Mouse (Mus musculus) thymus, adult 2 months (tissue): ENCODE data around the gene Fam208b. TPM values are rescaled to one million over a fixed set of nuclear protein-coding genes. Genes with fewer than 3 reads are reported as not detected.

Source experiments
- DNase-seq: peaks from one replicate; pipeline ENCODE4 v3.0.0; 2021
- H3K27ac ChIP-seq: fragments of 200-500 bp; 2 replicates; pipeline ENCODE4 v1.5.1; 2012; ENCODE audit warnings: low read length, control low read depth; ENCODE audit not compliant: control insufficient read depth, insufficient read depth
- H3K27me3 ChIP-seq: fragments of 200-500 bp; 2 replicates; pipeline ENCODE4 v1.6.1; 2012; ENCODE audit warnings: mild to moderate bottlenecking, low read length, moderate library complexity, mixed read lengths; ENCODE audit not compliant: control insufficient read depth, insufficient read depth
- H3K36me3 ChIP-seq: fragments of 200-500 bp; 2 replicates; pipeline ENCODE4 v1.6.1; 2012; ENCODE audit warnings: mild to moderate bottlenecking, low read length, moderate library complexity; ENCODE audit not compliant: control insufficient read depth, insufficient read depth
- H3K4me1 ChIP-seq: fragments of 200-500 bp; replicated peaks from 2 replicates; pipeline ENCODE4 v1.6.1; 2012; ENCODE audit warnings: low read length; ENCODE audit not compliant: control insufficient read depth, insufficient read depth
- H3K4me3 ChIP-seq: fragments of 200-500 bp; 2 replicates; pipeline ENCODE4 v1.5.1; 2012; ENCODE audit warnings: mild to moderate bottlenecking, low read length, control low read depth, moderate library complexity; ENCODE audit not compliant: control insufficient read depth, insufficient read depth
- CTCF ChIP-seq: fragments of 200-500 bp; IDR thresholded peaks from 2 replicates; pipeline ENCODE4 v1.5.1; 2012; ENCODE audit warnings: mild to moderate bottlenecking, control low read depth, low read length, moderate library complexity, borderline replicate concordance; ENCODE audit not compliant: control insufficient read depth, poor library complexity, insufficient read depth; ENCODE audit errors: extremely low read depth
- POLR2A ChIP-seq: fragments of 200-500 bp; IDR thresholded peaks from 2 replicates; pipeline ENCODE4 v1.6.1; 2012; ENCODE audit warnings: mild to moderate bottlenecking, low read length, control low read depth, moderate library complexity; ENCODE audit not compliant: control insufficient read depth, poor library complexity, insufficient read depth; ENCODE audit errors: extremely low read depth
- WGBS: fragments of 180-500 bp; shearing (Covaris S2); methylation state at CpG from one replicate; pipeline ENCODE4 v1.1.7; 2018; 5-methylcytosine and 5-hydroxymethylcytosine counted together
- polyA plus RNA-seq: library from polyadenylated mRNA; depleted of rRNA; stranded (reverse); fragments of >200 nt; gene quantifications from 2 replicates; pipeline ENCODE4 v1.2.3, GENCODE M21; 2012

Gene Fam208b
- polyA plus RNA-seq, 1 experiment: 9.2 TPM

- H3K4me3 ChIP-seq: no peak overlapping the region
- H3K27me3 ChIP-seq: no peaks in the 10 kb centered on the region
- DNase-seq: no peak
- H3K4me1 ChIP-seq: peaks cover 8% of the 10 kb centered on the region
- H3K27ac ChIP-seq: no peak overlapping the region
- WGBS: 42% methylated on average over 6 of the region's 6 CpGs
- H3K36me3 ChIP-seq: no peaks in the 10 kb centered on the region
- TF ChIP-seq POLR2A (no peak), CTCF (no peak)
Measured at GRCm38 (mm10) chr13:3633131-3633530, 22.2 kb upstream of the Fam208b start.

- no peaks in the 10 kb centered on the region for H3K27me3 ChIP-seq
- peaks cover 7% of the 10 kb centered on the region for H3K4me1 ChIP-seq
- H3K4me3 ChIP-seq: no peak overlapping the region
- DNase-seq: no peak
- H3K27ac ChIP-seq: no peak overlapping the region
- TF ChIP-seq POLR2A (no peak), CTCF (no peak)
- no peaks in the 10 kb centered on the region for H3K36me3 ChIP-seq
- 90% methylated on average over 9 of the region's 9 CpGs for WGBS
Measured at GRCm38 (mm10) chr13:3632551-3632950, 21.6 kb upstream of the Fam208b start.

DNA sequence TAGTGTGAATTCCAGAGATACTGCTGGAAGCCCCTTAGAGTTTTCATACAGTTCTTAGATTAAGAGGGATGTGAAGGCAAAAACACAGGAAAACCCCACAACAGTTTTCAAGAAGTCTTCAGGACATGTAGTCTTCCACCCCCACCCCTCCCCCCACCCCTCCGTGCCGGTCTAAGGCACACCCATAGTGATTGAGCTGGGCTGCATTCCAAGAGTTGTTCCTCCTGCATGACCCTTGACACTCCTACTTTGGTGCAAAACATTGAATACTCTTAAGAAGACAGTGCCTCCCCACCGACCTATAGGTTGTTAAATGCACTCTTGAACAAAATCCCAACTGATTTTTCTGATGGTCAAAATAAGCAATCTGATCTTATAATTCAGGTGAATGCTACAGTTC lies 17.2 kb upstream of the Fam208b start:
- Histone ChIP-seq H3K36me3 (no peaks in the 10 kb centered on the region), H3K4me3 (no peak overlapping the region), H3K27ac (no peak overlapping the region), H3K4me1 (no peaks in the 10 kb centered on the region), H3K27me3 (no peaks in the 10 kb centered on the region)
- WGBS: 36% methylated on average over 3 of the region's 3 CpGs
- TF ChIP-seq CTCF: no peak
- no peak for TF ChIP-seq POLR2A
- no peak for DNase-seq

DNA sequence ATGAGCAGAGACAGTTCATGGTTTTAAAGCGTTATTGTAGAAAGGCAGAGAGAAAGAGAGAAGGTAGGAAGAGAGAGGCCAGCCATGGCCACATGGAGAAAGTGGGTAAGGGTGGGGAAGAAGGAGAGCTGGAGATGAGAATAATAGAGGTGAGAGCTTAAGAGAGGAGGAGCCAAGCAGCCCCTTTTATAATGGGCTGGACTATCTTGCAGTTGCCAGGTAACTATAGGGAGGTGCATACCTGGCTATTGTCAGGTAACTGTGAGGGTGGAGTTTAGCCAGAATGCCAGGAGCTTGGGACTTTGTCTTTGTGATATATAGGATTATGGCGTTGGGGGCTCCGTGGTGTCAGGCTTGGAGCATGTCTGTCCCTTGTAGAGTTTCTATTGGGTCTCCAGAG lies 16.2 kb upstream of the Fam208b start:
- no peak overlapping the region for H3K4me3 ChIP-seq
- no peak for DNase-seq
- no peaks in the 10 kb centered on the region for H3K4me1 ChIP-seq
- no peaks in the 10 kb centered on the region for H3K36me3 ChIP-seq
- TF ChIP-seq POLR2A: no peak
- TF ChIP-seq CTCF: no peak
- WGBS: 75% methylated on average over 3 of the region's 3 CpGs
- H3K27ac ChIP-seq: no peak overlapping the region
- no peaks in the 10 kb centered on the region for H3K27me3 ChIP-seq

GRCm38 (mm10) chr13:3610118-3610794 lies 652 bp downstream of the Fam208b start:
- H3K27me3 ChIP-seq: no peaks in the 10 kb centered on the region
- peak overlapping the region; percentile 64 for H3K27ac ChIP-seq
- DNase-seq: no peak
- TF ChIP-seq POLR2A: no peak
- TF ChIP-seq CTCF: no peak
- peak overlapping the region; percentile 74 for H3K4me3 ChIP-seq
- 1% methylated on average over 50 of the region's 50 CpGs for WGBS
- H3K36me3 ChIP-seq: no peaks in the 10 kb centered on the region
- no peaks in the 10 kb centered on the region for H3K4me1 ChIP-seq

DNA sequence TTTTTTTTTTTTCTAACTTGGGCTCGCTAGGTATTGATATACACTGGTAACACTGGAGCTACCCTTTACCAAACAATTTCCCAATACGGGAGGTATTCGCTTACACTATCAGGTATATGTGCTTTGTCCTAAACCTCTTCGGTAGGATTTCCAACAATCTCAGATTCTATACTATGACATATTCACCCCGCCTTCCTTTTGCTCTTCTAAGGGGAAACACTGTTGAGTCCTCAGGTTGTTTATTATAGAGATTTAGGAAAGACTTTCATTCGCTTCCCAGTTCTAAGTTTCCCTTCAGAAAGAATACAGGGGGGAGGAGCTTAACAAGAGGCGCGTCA lies 1.2 kb downstream of the Fam208b start:
- Histone ChIP-seq H3K27me3 (no peaks in the 10 kb centered on the region), H3K27ac (no peak overlapping the region; the same call in 1 of the 2 replicates), H3K4me3 (peak overlapping the region; percentile 74), H3K4me1 (no peaks in the 10 kb centered on the region), H3K36me3 (no peaks in the 10 kb centered on the region)
- WGBS: 18% methylated on average over 8 of the region's 8 CpGs
- no peak for DNase-seq
- TF ChIP-seq CTCF (no peak), POLR2A (no peak)

DNA sequence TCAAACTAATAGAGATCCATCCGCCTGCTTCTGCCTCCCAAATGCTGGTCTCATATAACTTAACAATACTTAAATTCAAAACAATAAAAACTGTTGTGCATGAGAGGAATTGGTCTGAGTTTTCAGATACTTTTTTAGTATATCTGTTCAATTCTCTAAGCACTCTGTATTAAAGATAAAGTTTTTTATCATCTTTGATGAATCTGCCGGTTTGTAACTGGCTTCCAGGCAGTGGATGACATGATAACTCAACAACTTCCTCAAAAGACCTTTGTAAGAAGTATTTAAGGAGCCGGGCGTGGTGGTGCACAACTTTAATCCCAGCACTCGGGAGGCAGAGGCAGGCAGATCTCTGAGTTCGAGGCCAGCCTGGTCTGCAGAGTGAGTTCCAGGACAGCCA lies 14.7 kb downstream of the Fam208b start:
- Histone ChIP-seq H3K27me3 (no peaks in the 10 kb centered on the region), H3K27ac (no peak overlapping the region), H3K4me3 (no peak overlapping the region), H3K36me3 (peaks cover 52% of the 10 kb centered on the region), H3K4me1 (no peaks in the 10 kb centered on the region)
- no peak for TF ChIP-seq CTCF
- TF ChIP-seq POLR2A: no peak
- no peak for DNase-seq
- 96% methylated on average over 6 of the region's 6 CpGs for WGBS
